Mouse (Mus musculus) cerebellum, adult 8-10 months (tissue): ENCODE measurements around the gene Wnt3a.
"Not testable (repeated sequence)": the region's sequence is repeated elsewhere in the genome, so short reads cannot be mapped to it uniquely, and the experiment has no call there.

ENCODE experiments used
- DNase-seq: peaks from one replicate; pipeline ENCODE4 v3.0.0; 2022

The Wnt3a gene

DNA sequence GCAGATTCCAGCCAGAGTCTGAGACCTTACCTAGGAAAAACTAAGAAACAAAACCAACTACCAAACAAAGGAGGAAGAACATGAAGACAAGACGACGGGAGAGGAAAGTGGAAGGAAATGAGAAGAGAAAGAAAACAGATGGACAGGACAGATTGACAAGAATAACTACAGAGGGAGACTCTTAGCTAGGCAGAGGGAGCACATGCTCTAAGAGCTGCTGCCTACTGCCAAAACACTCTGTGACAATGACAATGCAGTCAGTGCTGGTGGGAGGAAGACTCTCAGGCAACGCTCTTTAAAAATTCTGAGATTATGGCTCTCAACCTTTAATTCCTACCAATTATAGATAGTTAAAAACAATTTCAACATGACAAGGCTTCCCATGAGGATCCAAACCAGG lies 73.6 kb downstream of the Wnt3a start:
- no peak for DNase-seq

DNA sequence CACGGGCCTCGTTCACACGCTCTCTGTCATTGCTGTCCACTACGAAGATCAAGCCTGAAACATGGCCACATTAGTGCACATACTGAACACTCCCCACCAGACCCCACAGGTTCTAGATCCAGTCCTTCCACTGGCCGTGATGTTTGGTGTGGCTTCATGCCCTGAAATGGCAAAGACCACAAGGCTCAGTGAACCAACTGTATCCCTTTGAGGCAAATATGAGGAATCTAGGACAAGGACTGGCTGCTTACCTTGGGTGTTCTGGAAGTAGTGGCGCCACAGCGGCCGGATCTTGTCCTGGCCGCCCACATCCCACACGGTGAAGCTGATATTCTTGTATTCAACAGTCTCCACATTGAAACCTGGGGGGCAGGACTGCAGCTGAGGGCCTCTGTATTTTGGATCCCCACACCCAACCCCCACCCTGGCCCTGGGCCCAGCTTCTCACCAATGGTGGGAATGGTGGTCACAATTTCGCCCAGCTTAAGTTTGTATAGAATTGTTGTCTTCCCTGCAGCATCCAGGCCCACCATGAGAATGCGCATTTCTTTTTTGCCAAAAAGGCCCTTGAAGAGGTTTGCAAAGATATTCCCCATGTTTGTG lies 77.6 kb downstream of the Wnt3a start:
- DNase-seq = no peak

DNA sequence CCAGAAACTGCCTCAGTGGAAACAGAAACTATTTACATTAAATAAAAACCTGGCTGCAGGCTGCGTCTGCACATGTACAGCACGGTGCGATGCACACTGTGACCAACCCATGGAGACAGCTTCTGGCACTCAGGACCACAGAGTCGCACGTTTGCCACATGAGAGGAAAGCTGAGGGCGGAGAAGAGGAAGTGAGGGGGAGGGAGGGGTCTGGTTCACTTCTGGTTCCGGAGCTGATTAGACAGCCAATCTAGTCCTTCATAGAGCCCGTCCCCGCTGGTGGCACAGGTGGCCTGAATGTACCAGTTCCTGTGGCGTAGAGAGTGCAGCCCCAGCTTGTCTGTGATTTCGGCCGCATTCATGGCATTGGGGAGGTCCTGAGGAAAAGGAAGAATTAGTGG lies 78.2 kb downstream of the Wnt3a start:
- not testable (repeated sequence) for DNase-seq

DNA sequence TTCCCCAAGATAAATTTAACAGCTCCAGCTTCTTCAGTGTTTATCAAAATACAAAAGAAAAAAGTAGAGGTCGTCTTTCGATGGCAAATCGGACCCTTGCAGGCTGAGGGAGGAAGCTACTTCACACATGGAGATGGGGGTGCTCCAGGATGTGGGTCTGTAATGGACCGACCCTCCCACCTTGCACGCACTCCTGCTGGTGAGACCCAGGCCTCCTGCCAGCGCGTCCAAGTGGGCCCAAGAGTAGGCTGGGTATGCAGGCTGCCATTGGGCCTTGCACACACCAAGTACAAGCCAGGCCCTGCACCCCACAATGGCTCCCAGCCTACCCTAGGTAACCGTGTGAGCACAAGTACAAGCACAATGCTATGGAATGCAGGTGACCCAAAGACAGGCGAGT lies 79.0 kb downstream of the Wnt3a start:
- not testable (repeated sequence) for DNase-seq

DNA sequence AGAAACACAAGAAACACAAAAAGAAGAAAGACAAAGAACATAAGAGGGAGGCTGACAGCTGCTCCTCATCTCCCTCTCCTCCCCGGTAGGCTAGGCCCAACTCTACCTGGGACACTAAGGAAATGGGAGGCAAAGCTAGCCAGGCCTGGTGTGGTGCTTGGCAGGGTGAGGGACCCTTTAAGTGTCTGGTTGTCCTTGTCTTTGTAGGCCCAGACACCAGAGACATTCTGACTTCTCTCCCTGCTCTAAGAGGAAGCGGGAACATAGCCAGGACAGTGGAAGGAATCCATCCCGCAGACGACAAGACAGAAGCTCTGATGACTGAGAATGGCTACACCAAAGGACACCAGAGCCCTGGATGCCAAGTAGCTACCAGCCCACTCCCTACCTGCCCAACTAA lies 80.5 kb downstream of the Wnt3a start:
- no peak for DNase-seq

DNA sequence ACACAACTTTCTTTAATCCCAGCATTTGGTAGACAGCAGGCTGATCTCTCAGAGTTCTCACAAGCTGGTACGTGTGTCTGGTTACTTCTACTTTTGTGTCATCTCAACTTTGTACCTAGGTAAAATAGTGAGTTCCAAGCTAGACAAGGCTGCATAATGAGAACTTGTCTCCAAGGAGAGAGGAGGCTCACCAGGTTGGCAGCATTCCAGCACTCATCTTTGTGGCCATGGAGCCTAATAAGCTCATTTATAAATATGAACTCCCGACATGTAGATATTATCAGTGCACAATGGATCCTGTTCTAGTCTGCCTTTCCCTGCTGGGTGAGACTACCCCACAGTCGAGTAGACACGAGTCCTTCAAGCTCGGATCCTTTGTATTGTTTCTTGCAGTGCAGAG lies 81.0 kb downstream of the Wnt3a start:
- peak; percentile 47 for DNase-seq

DNA sequence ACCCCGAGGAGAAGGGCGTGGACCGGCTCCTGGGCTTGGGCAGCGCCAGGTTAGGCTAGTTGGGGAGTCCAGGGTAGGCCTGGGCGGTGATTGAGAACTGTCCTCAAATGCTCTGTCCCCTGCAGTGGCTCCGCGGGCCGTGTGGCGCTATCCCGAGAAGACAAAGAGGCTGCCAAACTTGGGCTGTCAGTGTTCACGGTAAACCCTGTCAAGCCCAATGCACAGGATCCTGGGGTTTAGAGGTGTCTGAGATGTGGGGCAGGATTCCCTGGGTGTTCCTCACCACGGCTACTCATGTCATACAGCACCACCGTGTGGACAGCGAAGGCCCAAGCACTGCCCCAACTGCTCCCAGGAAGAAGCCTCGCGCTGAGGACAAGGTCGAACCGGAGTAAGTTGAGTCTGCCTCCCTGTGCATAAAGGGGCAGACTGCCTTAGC lies 81.5 kb downstream of the Wnt3a start:
- peak; percentile 54 for DNase-seq

DNA sequence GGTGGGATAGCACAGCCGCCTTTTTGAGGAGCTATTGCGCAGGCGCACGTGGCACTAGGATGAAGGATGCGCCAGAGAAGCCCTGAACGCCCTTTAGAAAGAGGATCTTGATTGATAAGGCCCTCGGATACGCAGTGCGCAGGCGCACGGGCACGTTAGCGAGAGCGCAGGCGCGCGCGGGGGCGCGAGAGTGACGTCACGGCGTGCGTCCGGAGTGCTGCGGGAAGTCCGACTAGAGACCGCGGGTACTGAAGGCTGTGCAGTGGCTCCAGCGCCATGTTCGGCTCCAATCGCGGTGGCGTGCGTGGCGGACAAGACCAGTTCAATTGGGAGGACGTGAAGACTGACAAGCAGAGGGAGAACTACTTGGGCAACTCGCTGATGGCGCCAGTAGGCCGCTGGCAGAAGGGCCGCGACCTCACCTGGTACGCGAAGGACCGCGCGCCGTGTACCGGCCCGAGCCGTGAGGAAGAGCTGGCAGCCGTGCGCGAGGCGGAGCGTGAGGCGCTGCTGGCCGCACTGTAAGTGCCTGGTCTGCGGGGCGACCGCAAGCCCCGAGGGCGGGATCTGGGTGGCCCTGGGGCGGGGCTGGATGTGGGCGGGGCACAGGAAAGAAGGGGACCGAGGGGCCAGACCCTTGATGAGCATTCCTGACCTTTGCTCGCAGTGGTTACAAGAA lies 82.3 kb downstream of the Wnt3a start, which contains the start of gene 2310033P09Rik:
Gene 2310033P09Rik, plus strand, starts transcription at position 169 of the 679 bp plus-strand sequence.
- peak; percentile 94 for DNase-seq

DNA sequence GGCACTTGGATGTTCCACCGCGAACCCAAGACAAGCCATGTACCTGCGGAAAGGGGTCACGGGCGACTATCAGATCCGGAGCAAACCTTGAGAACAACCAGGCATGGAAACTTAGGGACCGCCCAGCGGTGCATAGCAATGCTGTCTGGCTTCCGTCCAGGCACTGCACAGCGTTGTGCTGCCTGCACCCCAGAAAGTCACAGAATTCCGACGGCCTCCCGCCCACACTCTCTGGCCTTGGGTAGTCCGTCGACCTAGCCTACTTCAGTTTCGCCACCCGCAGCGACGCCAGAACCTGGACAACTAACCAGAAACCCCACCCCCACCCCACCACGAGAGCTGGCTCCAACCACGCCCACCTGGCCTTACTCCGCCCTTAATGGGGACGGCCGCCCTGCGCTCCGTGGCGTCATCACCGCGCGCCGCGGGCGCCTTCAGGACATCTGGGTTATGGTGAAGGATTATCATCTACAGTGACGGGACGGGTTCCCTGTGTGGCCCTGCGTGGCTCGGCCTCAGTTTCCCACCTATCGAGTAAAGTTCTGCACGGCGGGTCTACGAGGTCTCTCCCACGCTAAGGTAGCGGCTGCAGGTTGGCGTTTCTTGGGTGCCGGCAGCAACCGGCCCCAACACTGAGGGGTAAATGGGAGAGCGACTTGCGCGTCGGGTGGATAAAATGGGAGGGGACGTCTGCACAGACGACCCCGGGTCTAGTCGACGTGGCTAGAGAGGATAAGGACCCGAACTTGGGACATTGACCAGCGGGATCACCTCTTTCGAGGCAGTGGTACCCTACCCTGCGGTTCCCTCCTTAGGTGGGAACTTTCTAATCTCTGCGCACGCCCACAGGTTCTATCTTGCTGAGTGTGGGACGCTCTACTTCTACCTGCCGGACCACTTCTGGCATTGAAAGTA lies 88.2 kb downstream of the Wnt3a start, which contains the start of gene Mrpl55:
Gene Mrpl55, plus strand, starts transcription at position 406 of the 915 bp plus-strand sequence.
- peak; percentile 90 for DNase-seq

DNA sequence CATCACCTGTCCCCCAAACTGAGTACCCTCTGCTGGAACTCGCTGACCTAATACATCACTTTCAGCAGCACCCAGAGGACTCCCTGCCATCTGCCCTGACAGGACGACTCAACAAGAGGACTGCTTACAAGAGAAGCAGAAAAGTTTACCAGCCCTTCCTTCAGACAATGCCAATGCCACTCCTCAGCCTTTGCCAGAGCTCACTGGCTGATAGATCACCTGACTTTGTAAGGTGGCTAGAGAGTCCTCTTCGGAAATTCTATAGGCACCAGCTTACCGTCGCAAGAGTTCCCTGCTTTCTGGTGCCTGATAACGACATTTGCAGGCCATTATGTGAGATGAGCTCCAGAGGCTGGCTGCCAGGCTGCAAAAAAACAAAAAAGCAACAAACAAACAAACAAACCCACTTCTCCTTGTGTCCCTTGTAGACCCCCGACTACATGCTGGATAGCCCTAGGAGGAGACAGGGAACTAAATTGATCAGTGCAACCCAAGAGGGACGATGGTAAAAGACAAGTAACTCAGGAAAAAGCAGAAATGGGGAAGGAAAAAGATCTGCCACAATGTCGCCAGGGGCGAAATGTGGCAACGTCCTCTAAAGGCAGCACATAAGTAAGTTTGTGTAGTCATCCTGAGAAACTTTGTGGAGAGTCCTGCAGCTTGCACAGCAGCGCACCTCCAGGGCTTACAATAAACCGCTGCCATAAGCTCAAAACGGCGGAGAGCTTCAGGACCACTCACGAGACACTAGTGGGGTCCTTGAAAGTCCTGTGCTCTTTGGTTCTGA lies 89.1 kb downstream of the Wnt3a start:
- DNase-seq = no peak
